In the genomic region with DNA sequence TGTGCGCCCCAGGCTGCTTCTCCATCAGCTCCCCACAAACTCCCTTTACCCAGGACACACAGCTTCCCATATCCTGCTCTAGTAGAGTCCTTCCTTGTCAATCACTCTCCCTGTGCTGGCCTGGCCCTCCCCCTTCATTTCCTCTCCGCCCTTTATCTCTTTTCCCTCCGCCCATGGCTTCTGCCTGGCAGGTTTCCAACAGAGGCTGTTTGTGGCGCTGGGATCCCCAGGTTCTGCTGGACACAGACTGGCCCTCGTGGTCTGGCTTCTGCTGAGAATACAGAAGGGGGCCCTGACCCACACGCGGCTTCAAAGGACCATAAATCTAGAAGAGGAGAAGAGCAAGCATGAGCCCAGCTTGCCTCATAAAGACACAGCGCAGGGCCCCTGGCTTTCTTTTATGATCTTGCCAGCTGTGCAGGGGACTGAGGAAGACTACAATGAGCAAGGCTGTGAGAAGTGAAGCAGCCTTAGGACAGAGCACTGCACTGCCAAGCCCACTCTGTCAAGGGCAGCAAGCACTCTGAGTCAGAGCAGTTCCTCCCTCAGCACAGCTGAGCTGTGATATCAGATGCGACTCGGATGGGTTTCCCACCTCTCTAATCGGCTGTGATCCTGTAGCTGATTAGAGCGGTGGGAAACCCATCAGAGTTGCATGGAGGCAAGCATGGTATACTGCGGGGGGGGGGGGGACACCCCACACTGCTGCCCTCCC, we compare ENCODE assay signal across 8 mouse cellular contexts. TPM values are rescaled to one million over a fixed set of nuclear protein-coding genes. Genes with fewer than 3 reads are reported as not detected.
DNase-seq lines count a peak whose midpoint lies in the region; ATAC-seq lines count a peak whose summit lies in the region.

No protein-coding gene starts in this region.

- H3K9me3 ChIP-seq in embryonic facial prominence, embryonic 14.5 days (ENCODE audit: control insufficient read depth, low read length), result no peaks in the 10 kb centered on the region
- no peaks in the 10 kb centered on the region for H3K9me3 ChIP-seq in heart, embryonic 16.5 days (replicated peaks; ENCODE audit: control insufficient read depth, low read length)
- H3K9me3 ChIP-seq in stomach, embryonic 15.5 days, result no peaks in the 10 kb centered on the region

- H3K27me3 ChIP-seq in embryonic facial prominence, embryonic 14.5 days (replicated peaks; ENCODE audit: control insufficient read depth, insufficient read depth, low read length), result 0 out of 2 replicates have a peak, but pooled peaks cover under 1% of the 10 kb centered on the region
- H3K27me3 ChIP-seq in heart, embryonic 16.5 days (ENCODE audit: control insufficient read depth, insufficient read depth, low read length), result 0 out of 2 replicates have a peak, but pooled peaks cover 2% of the 10 kb centered on the region
- no peaks in the 10 kb centered on the region for H3K27me3 ChIP-seq in stomach, embryonic 15.5 days (replicated peaks)

- H3K9ac ChIP-seq in embryonic facial prominence, embryonic 14.5 days (ENCODE audit: low read depth, low read length), result no peak overlapping the region
- 0 out of 2 replicates have a peak overlapping the region, but pooled peaks have one; percentile 12 for H3K9ac ChIP-seq in heart, embryonic 16.5 days (ENCODE audit: low read length)
- H3K9ac ChIP-seq in stomach, embryonic 15.5 days, result no peak overlapping the region

- H3K36me3 ChIP-seq in embryonic facial prominence, embryonic 14.5 days (ENCODE audit: control insufficient read depth, insufficient read depth, low read length), result peaks cover 13% of the 10 kb centered on the region; the same call in 1 of the 2 replicates
- H3K36me3 ChIP-seq in heart, embryonic 16.5 days (ENCODE audit: control insufficient read depth, insufficient read depth), result no peaks in the 10 kb centered on the region
- 0 out of 2 replicates have a peak, but pooled peaks cover 7% of the 10 kb centered on the region for H3K36me3 ChIP-seq in stomach, embryonic 15.5 days

- no peak overlapping the region for H3K4me2 ChIP-seq in embryonic facial prominence, embryonic 14.5 days (ENCODE audit: low read depth, low read length)
- H3K4me2 ChIP-seq in heart, embryonic 16.5 days (ENCODE audit: low read depth, low read length), result peak overlapping the region; percentile 54
- H3K4me2 ChIP-seq in stomach, embryonic 15.5 days, result peak overlapping the region; percentile 12; the same call in 1 of the 2 replicates

- 34% methylated on average over 13 of the region's 13 CpGs for whole genome bisulfite sequencing in embryonic facial prominence, embryonic 14.5 days
- 10% methylated on average over 13 of the region's 13 CpGs for WGBS in heart, embryonic 16.5 days
- WGBS in stomach, embryonic 15.5 days, result 21% methylated on average over 13 of the region's 13 CpGs

- no peak for ATAC-seq in embryonic facial prominence, embryonic 14.5 days (ENCODE audit: low read depth)
- ATAC-seq in heart, embryonic 16.5 days (replicated peaks; ENCODE audit: extremely low read depth, insufficient read depth, low FRiP score), result peak; percentile 81
- ATAC-seq in stomach, embryonic 15.5 days (ENCODE audit: insufficient read depth, low FRiP score, low read depth), result 0 out of 2 replicates have a peak, but pooled peaks have one; percentile 36

- no peak overlapping the region for H3K27ac ChIP-seq in embryonic facial prominence, embryonic 14.5 days (replicated peaks; ENCODE audit: low read depth, low read length)
- peak overlapping the region; percentile 46; the same call in 1 of the 2 replicates for H3K27ac ChIP-seq in heart, embryonic 16.5 days (ENCODE audit: low read length)
- H3K27ac ChIP-seq in stomach, embryonic 15.5 days, result peak overlapping the region; percentile 11; the same call in 1 of the 2 replicates

- H3K4me1 ChIP-seq in embryonic facial prominence, embryonic 14.5 days (ENCODE audit: control insufficient read depth, insufficient read depth, low read length), result peaks cover 2% of the 10 kb centered on the region; the same call in 1 of the 2 replicates
- peaks cover 16% of the 10 kb centered on the region for H3K4me1 ChIP-seq in heart, embryonic 16.5 days (ENCODE audit: control insufficient read depth, insufficient read depth, low read length)
- peaks cover 16% of the 10 kb centered on the region for H3K4me1 ChIP-seq in stomach, embryonic 15.5 days

- no peak overlapping the region for H3K4me3 ChIP-seq in embryonic facial prominence, embryonic 14.5 days (ENCODE audit: low read depth, low read length)
- H3K4me3 ChIP-seq in heart, embryonic 16.5 days (ENCODE audit: low read length), result no peak overlapping the region; the same call in 1 of the 2 replicates
- H3K4me3 ChIP-seq in stomach, embryonic 15.5 days (replicated peaks), result no peak overlapping the region

- DNase-seq in spleen, adult 12 weeks (ENCODE audit: low spot score), result peak; percentile 38
- no peak for DNase-seq in spleen, adult 18-20 months
- DNase-seq in embryonic facial prominence, embryonic 14.5 days (ENCODE audit: low spot score), result peak; percentile 37
- peak; percentile 92 for DNase-seq in kidney, postnatal 10 days
- DNase-seq in lung, postnatal 36 days, result peak; percentile 82
- DNase-seq in urinary bladder, adult 18-20 months (ENCODE audit: low spot score in 2 of 2), result no peak

RNA-seq across cellular contexts. Expression of a gene that starts 1.3 kb away (rescaled TPM):
- 0.48 and 1.1 TPM in 2 replicates for polyA plus RNA-seq in embryonic facial prominence, embryonic 14.5 days (2014; fragmentation: Nextera tagmentation; extraction: Ambion mirVana)
- polyA plus RNA-seq in heart, embryonic 16.5 days (2015; fragmentation: Nextera tagmentation; extraction: Ambion mirVana), result 0.35 and 0.46 TPM in 2 replicates
- polyA plus RNA-seq in stomach, embryonic 15.5 days (2015; fragmentation: Nextera tagmentation; extraction: Ambion mirVana), result 0.90 and 1.1 TPM in 2 replicates

RNA-seq across cellular contexts. Expression of a gene that starts 5.4 kb away (rescaled TPM):
- polyA plus RNA-seq in embryonic facial prominence, embryonic 14.5 days (2014; fragmentation: Nextera tagmentation; extraction: Ambion mirVana), result 8.4 and 11.2 TPM in 2 replicates
- polyA plus RNA-seq in heart, embryonic 16.5 days (2015; fragmentation: Nextera tagmentation; extraction: Ambion mirVana), result 5.5 and 6.9 TPM in 2 replicates
- polyA plus RNA-seq in stomach, embryonic 15.5 days (2015; fragmentation: Nextera tagmentation; extraction: Ambion mirVana), result 9.2 and 16.4 TPM in 2 replicates

RNA-seq across cellular contexts. Expression of a gene that starts 16.2 kb away (rescaled TPM):
- 34.8 and 37.5 TPM in 2 replicates for polyA plus RNA-seq in embryonic facial prominence, embryonic 14.5 days (2014; fragmentation: Nextera tagmentation; extraction: Ambion mirVana)
- 27.0 and 28.4 TPM in 2 replicates for polyA plus RNA-seq in heart, embryonic 16.5 days (2015; fragmentation: Nextera tagmentation; extraction: Ambion mirVana)
- polyA plus RNA-seq in stomach, embryonic 15.5 days (2015; fragmentation: Nextera tagmentation; extraction: Ambion mirVana), result 36.6 and 40.5 TPM in 2 replicates

RNA-seq across cellular contexts. Expression of a gene that starts 35.4 kb away (rescaled TPM):
- 41.0 and 43.0 TPM in 2 replicates for polyA plus RNA-seq in embryonic facial prominence, embryonic 14.5 days (2014; fragmentation: Nextera tagmentation; extraction: Ambion mirVana)
- 36.8 and 37.9 TPM in 2 replicates for polyA plus RNA-seq in heart, embryonic 16.5 days (2015; fragmentation: Nextera tagmentation; extraction: Ambion mirVana)
- polyA plus RNA-seq in stomach, embryonic 15.5 days (2015; fragmentation: Nextera tagmentation; extraction: Ambion mirVana), result 48.7 and 58.0 TPM in 2 replicates

RNA-seq across cellular contexts. Expression of a gene that starts 35.6 kb away (rescaled TPM):
- polyA plus RNA-seq in embryonic facial prominence, embryonic 14.5 days (2014; fragmentation: Nextera tagmentation; extraction: Ambion mirVana), result 15.7 and 19.8 TPM in 2 replicates
- polyA plus RNA-seq in heart, embryonic 16.5 days (2015; fragmentation: Nextera tagmentation; extraction: Ambion mirVana), result 10.5 and 11.2 TPM in 2 replicates
- 18.5 and 19.4 TPM in 2 replicates for polyA plus RNA-seq in stomach, embryonic 15.5 days (2015; fragmentation: Nextera tagmentation; extraction: Ambion mirVana)

Comparison
In these comparisons a context has a peak if more than half of its experiments do, and no peak if none do; other contexts are left out.
1. DNase-seq: peak in spleen, adult 12 weeks (single experiment), embryonic facial prominence, embryonic 14.5 days (single experiment), kidney, postnatal 10 days (single experiment) and lung, postnatal 36 days (single experiment); none in spleen, adult 18-20 months (0 of 2) and urinary bladder, adult 18-20 months (0 of 2).